Mouse (Mus musculus) CH12.LX (cell line): ENCODE data around the gene Sgpl1. TPM values are rescaled to one million over a fixed set of nuclear protein-coding genes. Genes with fewer than 3 reads are reported as not detected.

ENCODE experiments used
- DNase-seq: peaks from one replicate; pipeline ENCODE4 v3.0.0-alpha.2; 2013; ENCODE audit errors: extremely low read depth
- H3K27ac ChIP-seq: 2 replicates; pipeline ENCODE4 v1.5.1; 2012; ENCODE audit warnings: low read depth, mild to moderate bottlenecking, control low read depth, moderate library complexity; ENCODE audit not compliant: insufficient read depth
- H3K27me3 ChIP-seq: replicated peaks from 2 replicates; pipeline ENCODE3; 2012; ENCODE audit warnings: inconsistent platforms
- H3K36me3 ChIP-seq, 2 experiments: replicated peaks in 1 of 2; 2 replicates each; pipeline versions ENCODE3 to v1.6.1; 2012; ENCODE audit warnings: inconsistent platforms in 1 of 2, low read length in 1 of 2, mild to moderate bottlenecking in 1 of 2, mixed read lengths in 1 of 2, moderate library complexity in 1 of 2; ENCODE audit not compliant: control insufficient read depth in 1 of 2, insufficient read depth in 1 of 2
- H3K4me1 ChIP-seq, 2 experiments: 2 replicates each; pipeline ENCODE4 v1.6.1; 2012; ENCODE audit warnings: inconsistent platforms in 1 of 2, moderate library complexity in 1 of 2; ENCODE audit not compliant: insufficient read depth in 2 of 2, control insufficient read depth in 1 of 2
- H3K4me2 ChIP-seq: 2 replicates; pipeline ENCODE4 v1.6.1; 2012; ENCODE audit warnings: low read depth, mild to moderate bottlenecking, control low read depth; ENCODE audit not compliant: poor library complexity, insufficient read depth, severe bottlenecking
- H3K4me3 ChIP-seq, 3 experiments: fragments of 150-350 bp in 1 of 3; sonication (generic) in 1 of 3; replicated peaks in 1 of 3; 2 replicates each; pipeline versions ENCODE3 to v1.5.1; 2011 to 2012; ENCODE audit warnings: low read depth in 2 of 3, low read length in 2 of 3, mild to moderate bottlenecking in 2 of 3, moderate library complexity in 2 of 3, control low read depth in 1 of 3, improper control_type of control experiment in 1 of 3, inconsistent platforms in 1 of 3, mixed read lengths in 1 of 3; ENCODE audit not compliant: poor library complexity in 1 of 3
- H3K79me2 ChIP-seq: replicated peaks from 2 replicates; pipeline ENCODE4 v1.6.1; 2012; ENCODE audit warnings: mild to moderate bottlenecking, moderate library complexity; ENCODE audit not compliant: control insufficient read depth, poor library complexity, insufficient read depth, severe bottlenecking; ENCODE audit errors: extremely low read depth
- H3K9ac ChIP-seq: 2 replicates; pipeline ENCODE4 v1.6.1; 2012; ENCODE audit warnings: low read depth, mild to moderate bottlenecking, control low read depth, moderate library complexity; ENCODE audit not compliant: insufficient read depth
- H3K9me3 ChIP-seq: replicated peaks from 2 replicates; pipeline ENCODE3; 2012; ENCODE audit warnings: low read length, inconsistent platforms, mixed read lengths
- CHD1 ChIP-seq: IDR thresholded peaks from 2 replicates; pipeline ENCODE4 v1.6.1; 2012; ENCODE audit warnings: low read depth, low read length, improper control_type of control experiment, inconsistent platforms
- CTCF ChIP-seq, 2 experiments: IDR thresholded peaks in 1 of 2; conservative IDR thresholded peaks in 1 of 2; 2 replicates each; pipeline ENCODE4 v1.5.1; 2011 to 2012; ENCODE audit warnings: low read depth in 2 of 2, low read length in 2 of 2, improper control_type of control experiment in 1 of 2, inconsistent platforms in 1 of 2, mild to moderate bottlenecking in 1 of 2, moderate library complexity in 1 of 2
- ETS1 ChIP-seq: conservative IDR thresholded peaks from 2 replicates; pipeline ENCODE4 v1.6.1; 2012; ENCODE audit warnings: low read depth, mild to moderate bottlenecking, inconsistent platforms, low read length, improper control_type of control experiment, moderate library complexity
- HCFC1 ChIP-seq: IDR thresholded peaks from 2 replicates; pipeline ENCODE4 v1.6.1; 2012; ENCODE audit warnings: low read depth, mild to moderate bottlenecking, inconsistent platforms, low read length, improper control_type of control experiment
- IRF4 ChIP-seq: IDR thresholded peaks from 2 replicates; pipeline ENCODE4 v1.6.1; 2014; ENCODE audit warnings: low read depth, mild to moderate bottlenecking, inconsistent platforms, low read length, improper control_type of control experiment
- JUND ChIP-seq: conservative IDR thresholded peaks from 2 replicates; pipeline ENCODE4 v1.6.1; 2011; ENCODE audit warnings: low read depth, low read length, improper control_type of control experiment
- MAFK ChIP-seq: IDR thresholded peaks from 2 replicates; pipeline ENCODE4 v1.6.1; 2011; ENCODE audit warnings: low read length, improper control_type of control experiment; ENCODE audit not compliant: insufficient replicate concordance
- MAX ChIP-seq: IDR thresholded peaks from 2 replicates; pipeline ENCODE4 v1.6.1; 2011; ENCODE audit warnings: low read length, improper control_type of control experiment
- MAZ ChIP-seq: IDR thresholded peaks from 2 replicates; pipeline ENCODE4 v1.6.1; 2012; ENCODE audit warnings: low read depth, mild to moderate bottlenecking, inconsistent platforms, low read length, improper control_type of control experiment, moderate library complexity
- MEF2A ChIP-seq: IDR thresholded peaks from 2 replicates; pipeline ENCODE4 v1.6.1; 2014; ENCODE audit warnings: low read depth, mild to moderate bottlenecking, inconsistent platforms, low read length, improper control_type of control experiment, borderline replicate concordance
- MXI1 ChIP-seq: IDR thresholded peaks from 2 replicates; pipeline ENCODE4 v1.6.1; 2011; ENCODE audit warnings: mild to moderate bottlenecking, low read depth, low read length, improper control_type of control experiment
- MYC ChIP-seq: IDR thresholded peaks from 2 replicates; pipeline ENCODE4 v1.6.1; 2011; ENCODE audit warnings: low read depth, mild to moderate bottlenecking, improper control_type of control experiment, low read length
- NELFE ChIP-seq: IDR thresholded peaks from 2 replicates; pipeline ENCODE4 v1.6.1; 2011; ENCODE audit warnings: low read depth, low read length, improper control_type of control experiment
- NRF1 ChIP-seq: IDR thresholded peaks from 2 replicates; pipeline ENCODE4 v1.6.1; 2014; ENCODE audit warnings: low read depth, mild to moderate bottlenecking, inconsistent platforms, low read length, improper control_type of control experiment, moderate library complexity
- PAX5 ChIP-seq: IDR thresholded peaks from 2 replicates; pipeline ENCODE4 v1.6.1; 2012; ENCODE audit warnings: low read length, inconsistent platforms, mixed read lengths
- POLR2A ChIP-seq: IDR thresholded peaks from 2 replicates; pipeline ENCODE4 v1.6.1; 2011; ENCODE audit warnings: low read depth, mild to moderate bottlenecking, improper control_type of control experiment, low read length
- RAD21 ChIP-seq: IDR thresholded peaks from 2 replicates; pipeline ENCODE4 v1.6.1; 2011; ENCODE audit warnings: low read depth, mild to moderate bottlenecking, low read length, improper control_type of control experiment, moderate library complexity
- RCOR1 ChIP-seq: conservative IDR thresholded peaks from 2 replicates; pipeline ENCODE4 v1.6.1; 2012; ENCODE audit warnings: low read depth, mild to moderate bottlenecking, inconsistent platforms, low read length, improper control_type of control experiment
- SIN3A ChIP-seq: IDR thresholded peaks from 2 replicates; pipeline ENCODE4 v1.6.1; 2012; ENCODE audit warnings: low read length, improper control_type of control experiment, inconsistent platforms
- SMC3 ChIP-seq: IDR thresholded peaks from 2 replicates; pipeline ENCODE4 v1.6.1; 2011; ENCODE audit warnings: low read depth, low read length, improper control_type of control experiment
- UBTF ChIP-seq: IDR thresholded peaks from 2 replicates; pipeline ENCODE4 v1.6.1; 2012; ENCODE audit warnings: low read depth, mild to moderate bottlenecking, inconsistent platforms, low read length, improper control_type of control experiment, moderate library complexity
- USF1 ChIP-seq: IDR thresholded peaks from 2 replicates; pipeline ENCODE4 v1.6.1; 2014; ENCODE audit warnings: low read depth, mild to moderate bottlenecking, inconsistent platforms, low read length, improper control_type of control experiment
- USF2 ChIP-seq: conservative IDR thresholded peaks from 2 replicates; pipeline ENCODE4 v1.6.1; 2011; ENCODE audit warnings: low read depth, low read length, improper control_type of control experiment
- ZC3H11A ChIP-seq: IDR thresholded peaks from 2 replicates; pipeline ENCODE4 v1.6.1; 2012; ENCODE audit warnings: low read depth, mild to moderate bottlenecking, inconsistent platforms, low read length, improper control_type of control experiment
- ZKSCAN1 ChIP-seq: IDR thresholded peaks from 2 replicates; pipeline ENCODE4 v1.6.1; 2012; ENCODE audit warnings: low read depth, inconsistent platforms, low read length, improper control_type of control experiment, borderline replicate concordance
- ZMIZ1 ChIP-seq: IDR thresholded peaks from 2 replicates; pipeline ENCODE4 v1.6.1; 2012; ENCODE audit warnings: low read depth, mild to moderate bottlenecking, inconsistent platforms, low read length, improper control_type of control experiment
- dilution Hi-C: fragments of 300-500 bp; cut with MboI; formaldehyde crosslinking; loops from 2 replicates; pipeline ENCODE4 v1.14.3; 2020; ENCODE audit warnings: low sequenced_read_pairs; ENCODE audit not compliant: extremely low pct_unique_long_range_greater_than_20kb, extremely low pct_ligation_motif_present
- in situ Hi-C: fragments of 300-500 bp; cut with MboI; formaldehyde crosslinking; loops from 3 replicates; pipeline ENCODE4 v1.14.3; 2019; ENCODE audit warnings: low sequenced_read_pairs, low pct_ligation_motif_present, low pct_unique_long_range_greater_than_20kb, mixed read lengths
- polyA plus RNA-seq: library from polyadenylated mRNA; unstranded; fragments of >175 nt; gene quantifications from 2 replicates; pipeline ENCODE4 v1.2.1, GENCODE M21; 2012; ENCODE audit warnings: low read depth; ENCODE audit not compliant: insufficient read length
- total RNA-seq, 2 experiments: library from RNA; depleted of rRNA; stranded (reverse); fragments of 300-350 nt in 1 of 2; fragments of >200 nt in 1 of 2; gene quantifications; 2 replicates each; pipeline ENCODE4 v1.2.3; 2012 to 2014

The Sgpl1 gene
- total and polyA plus RNA-seq, 3 experiments, result 48.3 to 55.4 (median 52.1) TPM

DNA sequence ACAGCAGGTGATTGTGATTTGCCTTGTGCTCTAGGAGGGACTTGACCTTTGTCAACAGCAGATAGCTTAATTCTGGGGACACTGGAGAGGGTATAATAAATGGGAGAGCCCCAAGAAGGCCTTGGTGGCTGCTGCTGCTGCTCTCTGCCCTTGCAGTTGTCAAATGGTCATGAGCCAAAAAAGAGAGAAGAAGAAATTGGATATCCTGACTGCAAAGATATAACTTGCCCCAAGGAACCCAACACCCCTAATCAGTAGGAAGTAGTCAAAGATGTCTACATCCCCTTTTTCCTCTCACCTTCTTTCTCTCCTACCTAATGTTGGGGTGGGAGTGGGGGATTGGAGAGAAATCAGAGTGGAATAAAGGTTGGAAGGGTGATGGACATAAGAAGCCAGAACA lies 4.6 kb upstream of the Sgpl1 start:
- Histone ChIP-seq H3K4me1 (peaks cover 0 to 22% of the 10 kb centered on the region in 2 experiments; a peak in 2 of 4 replicates), H3K36me3 (no peaks in the 10 kb centered on the region), H3K27ac (no peak overlapping the region), H3K9me3 (no peaks in the 10 kb centered on the region), H3K9ac (no peak overlapping the region), H3K4me2 (no peak overlapping the region), H3K79me2 (0 out of 2 replicates have a peak, but pooled peaks cover 2% of the 10 kb centered on the region), H3K4me3 (no peak overlapping the region), H3K27me3 (no peaks in the 10 kb centered on the region)
- in situ Hi-C loops, result no loop called here
- TF ChIP-seq IRF4 (no peak), NRF1 (no peak), HCFC1 (no peak), MXI1 (no peak), MYC (no peak), ZC3H11A (no peak), SIN3A (no peak), USF1 (no peak), ZKSCAN1 (no peak), MAX (no peak), UBTF (no peak), ZMIZ1 (no peak), SMC3 (no peak), POLR2A (no peak), JUND (no peak), RCOR1 (no peak), RAD21 (no peak), PAX5 (no peak), NELFE (no peak), USF2 (no peak)
- no peak for DNase-seq
- dilution Hi-C loops, result no loop called here

- H3K4me3 ChIP-seq, result no peak overlapping the region
- TF ChIP-seq CTCF (conservative IDR thresholded peaks at IDR 0.05 in 1 of 2, IDR thresholded peaks at IDR 0.05 in 1 of 2; ENCODE audit: low read depth in 2 of 2, low read length in 2 of 2) (no peak), HCFC1 (no peak), ZC3H11A (no peak), MAFK (no peak), JUND (no peak), MEF2A (no peak), SMC3 (no peak), NELFE (no peak), MAZ (no peak), IRF4 (no peak), UBTF (no peak), MXI1 (no peak), ETS1 (no peak), CHD1 (no peak), RAD21 (no peak)
- TF ChIP-seq, all 38 proteins: peak for 0
- H3K9me3 ChIP-seq, result no peaks in the 10 kb centered on the region
- DNase-seq, result no peak
- no peak overlapping the region for H3K9ac ChIP-seq
- no peaks in the 10 kb centered on the region for H3K27me3 ChIP-seq
- H3K36me3 ChIP-seq, result no peaks in the 10 kb centered on the region
- dilution Hi-C loops, result no loop called here
- H3K4me2 ChIP-seq, result no peak overlapping the region
- peaks cover 10% of the 10 kb centered on the region; the same call in 1 of the 2 replicates for H3K79me2 ChIP-seq
- H3K4me1 ChIP-seq, result peaks cover 0 to 17% of the 10 kb centered on the region in 2 experiments; a peak in 2 of 4 replicates
- H3K27ac ChIP-seq, result no peak overlapping the region
- in situ Hi-C loops, result no loop called here
Observed at GRCm38 (mm10) chr10:61150616-61151015, 3.1 kb upstream of the Sgpl1 start.
